8 mouse cellular contexts compared by ENCODE assay signal in genomic region chr2:118113808-118114524, GRCm38 (mm10). TPM values are rescaled to one million over a fixed set of nuclear protein-coding genes. Genes with fewer than 3 reads are reported as not detected.
A peak's percentile ranks its signal among the peaks of the same experiment; 100 is the strongest.
DNase-seq lines count a peak whose midpoint lies in the region; ATAC-seq and TF ChIP-seq lines count a peak whose summit lies in the region.

No protein-coding gene starts in this region.

- H3K27ac ChIP-seq in ES-Bruce4 (ENCODE audit: insufficient read depth, low read length): no peak overlapping the region
- H3K27ac ChIP-seq in heart, embryonic 14.5 days (replicated peaks in 1 of 2; ENCODE audit: control insufficient read depth in 1 of 2, insufficient read depth in 1 of 2, low read depth in 2 of 2, low read length in 2 of 2): no peak overlapping the region

- H3K79me2 ChIP-seq in myocyte (ENCODE audit: control insufficient read depth, insufficient read depth): peaks cover 39% of the 10 kb centered on the region

- TF ChIP-seq EP300 in ES-Bruce4 (IDR thresholded peaks at IDR 0.05; ENCODE audit: insufficient read depth, low read depth, low read length): no peak

- peak; percentile 28 to 33 for DNase-seq in cerebellum, postnatal 10 days
- DNase-seq in cerebellum, adult 11 months: no peak
- DNase-seq in kidney, postnatal 25 days: peak; percentile 61 to 67
- no peak for DNase-seq in urinary bladder, adult 18-20 months (ENCODE audit: low spot score in 2 of 2)
- DNase-seq in frontal cortex, adult 2 months (ENCODE audit: extremely low spot score in 1 of 2, low spot score in 1 of 2): no peak

- no peak for TF ChIP-seq POLR2A in ES-Bruce4 (IDR thresholded peaks at IDR 0.05; ENCODE audit: insufficient read depth, low read length)
- TF ChIP-seq POLR2A in myocyte (IDR thresholded peaks at IDR 0.05; ENCODE audit: insufficient read length, low read depth): no peak

- H3K4me3 ChIP-seq in ES-Bruce4 (ENCODE audit: low read depth, low read length) (no peak overlapping the region), myocyte (peak overlapping the region; percentile 66)
- H3K4me3 ChIP-seq in heart, embryonic 14.5 days (ENCODE audit: control insufficient read depth in 1 of 2, insufficient read depth in 1 of 2, low read depth in 1 of 2, low read length in 2 of 2): peak overlapping the region; percentile 3 to 52; a peak in 3 of 4 replicates

- no peaks in the 10 kb centered on the region for H3K36me3 ChIP-seq in ES-Bruce4 (ENCODE audit: control insufficient read depth, insufficient read depth, low read length, poor library complexity, severe bottlenecking)
- peaks cover 46% of the 10 kb centered on the region for H3K36me3 ChIP-seq in heart, embryonic 14.5 days (ENCODE audit: control insufficient read depth, insufficient read depth, low read length)
- H3K36me3 ChIP-seq in myocyte (ENCODE audit: control insufficient read depth, insufficient read depth): peaks cover 35% of the 10 kb centered on the region

- H3K4me2 ChIP-seq in heart, embryonic 14.5 days (ENCODE audit: low read length): peak overlapping the region; percentile 92
- H3K4me2 ChIP-seq in myocyte (ENCODE audit: low read depth): peak overlapping the region; percentile 74

- peaks cover 5% of the 10 kb centered on the region; the same call in 1 of the 2 replicates for H3K27me3 ChIP-seq in ES-Bruce4 (ENCODE audit: control insufficient read depth, insufficient read depth, low read length, poor library complexity, severe bottlenecking)
- no peaks in the 10 kb centered on the region for H3K27me3 ChIP-seq in heart, embryonic 14.5 days (ENCODE audit: control insufficient read depth, insufficient read depth, low read length)
- no peaks in the 10 kb centered on the region for H3K27me3 ChIP-seq in myocyte (ENCODE audit: control insufficient read depth, insufficient read depth, insufficient read length)

- no peaks in the 10 kb centered on the region for H3K4me1 ChIP-seq in ES-Bruce4 (ENCODE audit: control insufficient read depth, insufficient read depth, low read length)
- peaks cover 17 to 18% of the 10 kb centered on the region in 2 experiments for H3K4me1 ChIP-seq in heart, embryonic 14.5 days (ENCODE audit: control insufficient read depth in 2 of 2, insufficient read depth in 2 of 2, low read length in 2 of 2)

- peak; percentile 16 for TF ChIP-seq CTCF in ES-Bruce4 (IDR thresholded peaks at IDR 0.05; ENCODE audit: low read depth, low read length)

- H3K9ac ChIP-seq in ES-Bruce4 (ENCODE audit: low read depth, poor library complexity, severe bottlenecking): no peak overlapping the region
- H3K9ac ChIP-seq in heart, embryonic 14.5 days (ENCODE audit: low read length): peak overlapping the region; percentile 75

- 61% methylated on average over 8 of the region's 8 CpGs for WGBS in heart, embryonic 14.5 days

- ATAC-seq in heart, embryonic 14.5 days (ENCODE audit: insufficient number of reproducible peaks, insufficient read depth, low FRiP score, low read depth): no peak

- H3ac ChIP-seq in myocyte (ENCODE audit: control insufficient read depth, insufficient read length): no peak overlapping the region

- H3K9me3 ChIP-seq in ES-Bruce4 (replicated peaks; ENCODE audit: control insufficient read depth, insufficient read depth, low read length, poor library complexity, severe bottlenecking): peaks cover 5% of the 10 kb centered on the region; the same call in 1 of the 2 replicates
- H3K9me3 ChIP-seq in heart, embryonic 14.5 days (ENCODE audit: control insufficient read depth, low read length): no peaks in the 10 kb centered on the region

TF ChIP-seq in myocyte, 11 proteins besides CTCF, POLR2A, EP300 and RAD21:
- TF ChIP-seq TCF3 (IDR thresholded peaks at IDR 0.05; ENCODE audit: insufficient read length, low read depth): no peak
- TF ChIP-seq MAX (IDR thresholded peaks at IDR 0.05; ENCODE audit: low read depth): no peak
- no peak for TF ChIP-seq TCF12 (IDR thresholded peaks at IDR 0.05; ENCODE audit: insufficient read depth, poor library complexity, severe bottlenecking)
- TF ChIP-seq POLR2AphosphoS2 (IDR thresholded peaks at IDR 0.05; ENCODE audit: insufficient read length, low read depth): no peak
- no peak for TF ChIP-seq REST (IDR thresholded peaks at IDR 0.05; ENCODE audit: insufficient read depth, insufficient read length)
- TF ChIP-seq MYOD1 (IDR thresholded peaks at IDR 0.05; ENCODE audit: control insufficient read depth in 1 of 3, insufficient read length in 2 of 3, low read depth in 2 of 3): no peak
- no peak for TF ChIP-seq MYOG (IDR thresholded peaks at IDR 0.05; ENCODE audit: control insufficient read depth in 1 of 3, insufficient read depth in 1 of 3, insufficient read length in 2 of 3, low read depth in 2 of 3)
- TF ChIP-seq E2F4 (IDR thresholded peaks at IDR 0.05; ENCODE audit: insufficient read depth): no peak
- no peak for TF ChIP-seq CEBPB (IDR thresholded peaks at IDR 0.05; ENCODE audit: insufficient read depth, poor library complexity, severe bottlenecking)
- no peak for TF ChIP-seq SRF (IDR thresholded peaks at IDR 0.05; ENCODE audit: control insufficient read depth, insufficient read length, low read depth)
- no peak for TF ChIP-seq USF1 (IDR thresholded peaks at IDR 0.05; ENCODE audit: low read depth)

RNA-seq across cellular contexts. Expression of gene Thbs1, which starts 2.3 kb away (rescaled TPM):
- 116 and 119 TPM in 2 replicates for polyA plus RNA-seq in ES-Bruce4 (2011; ENCODE audit: insufficient read depth, insufficient read length, low read depth, missing spikeins)
- 26.0 and 26.5 TPM in 2 replicates for polyA plus RNA-seq in heart, embryonic 14.5 days (2014; fragmentation: Nextera tagmentation; extraction: Ambion mirVana)
- 57.5 TPM for polyA plus RNA-seq in myocyte (2012; fragmentation: generic; extraction: Trizol)
- 0.71 and 1.1 TPM in 2 replicates for polyA plus RNA-seq in frontal cortex, adult 2 months (2012; rRNA removed)

Comparison
In these comparisons a context has a peak if more than half of its experiments do, and no peak if none do; other contexts are left out.
1. DNase-seq: peak in cerebellum, postnatal 10 days (2 of 2) and kidney, postnatal 25 days (2 of 2); none in cerebellum, adult 11 months (single experiment), urinary bladder, adult 18-20 months (0 of 2) and frontal cortex, adult 2 months (0 of 2).
2. RNA of gene Thbs1, which starts 2.3 kb away (polyA plus RNA-seq): 116 to 119 TPM in ES-Bruce4, 57.5 TPM in myocyte (single experiment) and 26.0 to 26.5 TPM in heart, embryonic 14.5 days; 0.71 to 1.1 TPM in frontal cortex, adult 2 months; every median in the first group is over 10 times any median in the second.